19 mouse cellular contexts compared by ENCODE assay signal in genomic region chr2:128174604-128175342, GRCm38 (mm10). TPM values are rescaled to one million over a fixed set of nuclear protein-coding genes. Genes with fewer than 3 reads are reported as not detected.
DNase-seq lines count a peak whose midpoint lies in the region; ATAC-seq and TF ChIP-seq lines count a peak whose summit lies in the region.
"Had no signal": no experiment of that assay in that cellular context is flagged by ENCODE, and none has a peak within 500 bp of the region (broad histone marks: within the 10 kb centered on the region; RNA-seq: fewer than 3 reads in every experiment).

No protein-coding gene starts in this region.

- peaks cover 23% of the 10 kb centered on the region for H3K4me1 ChIP-seq in lung, postnatal 0 days (ENCODE audit: insufficient read depth, low read depth, low read length)
- peaks cover 55% of the 10 kb centered on the region for H3K4me1 ChIP-seq in liver, embryonic 12.5 days
- peaks cover 33% of the 10 kb centered on the region for H3K4me1 ChIP-seq in stomach, embryonic 16.5 days (ENCODE audit: control insufficient read depth, insufficient read depth, low read length)

- no peaks in the 10 kb centered on the region for H3K36me3 ChIP-seq in lung, postnatal 0 days (ENCODE audit: insufficient read depth, low read length)
- no peaks in the 10 kb centered on the region for H3K36me3 ChIP-seq in liver, embryonic 12.5 days
- H3K36me3 ChIP-seq in stomach, embryonic 16.5 days (ENCODE audit: control insufficient read depth, insufficient read depth, low read length): no peaks in the 10 kb centered on the region
- H3K36me3 ChIP-seq: hindbrain, embryonic 10.5 days; limb, embryonic 10.5 days; lung, embryonic 15.5 days; neural tube, embryonic 13.5 days had no signal

- DNase-seq in cerebellum, postnatal 10 days: peak; percentile 13 to 23
- DNase-seq in cerebellum, postnatal 25 days: no peak
- DNase-seq in lung, postnatal 0 days (ENCODE audit: low spot score): peak; percentile 28
- DNase-seq in lung, postnatal 14 days: no peak
- no peak for DNase-seq in layer of hippocampus, postnatal 25 days (ENCODE audit: extremely low spot score in 1 of 2, low spot score in 1 of 2)
- DNase-seq in layer of hippocampus, adult 9-11 months: no peak
- DNase-seq: cerebellum, adult 11 months; cerebellum, postnatal 36 days; heart, adult 18-20 months; right cerebral cortex, postnatal 14 days; thymus, adult 18-20 months had no signal

- H3K4me3 ChIP-seq in lung, postnatal 0 days (ENCODE audit: low read depth, low read length): no peak overlapping the region
- H3K4me3 ChIP-seq in liver, embryonic 12.5 days: no peak overlapping the region
- H3K4me3 ChIP-seq in stomach, embryonic 16.5 days (replicated peaks; ENCODE audit: low read length): no peak overlapping the region
- H3K4me3 ChIP-seq: hindbrain, embryonic 10.5 days; limb, embryonic 10.5 days; lung, embryonic 15.5 days; neural tube, embryonic 13.5 days had no signal

- no peaks in the 10 kb centered on the region for H3K9me3 ChIP-seq in lung, postnatal 0 days (ENCODE audit: low read length)
- no peaks in the 10 kb centered on the region for H3K9me3 ChIP-seq in liver, embryonic 12.5 days (replicated peaks)
- no peaks in the 10 kb centered on the region for H3K9me3 ChIP-seq in stomach, embryonic 16.5 days (replicated peaks; ENCODE audit: control insufficient read depth, low read length)
- H3K9me3 ChIP-seq: hindbrain, embryonic 10.5 days; limb, embryonic 10.5 days; lung, embryonic 15.5 days; neural tube, embryonic 13.5 days had no signal

- TF ChIP-seq CTCF in lung, postnatal 0 days (IDR thresholded peaks at IDR 0.05): no peak

- no peaks in the 10 kb centered on the region for H3K27me3 ChIP-seq in lung, postnatal 0 days (replicated peaks; ENCODE audit: insufficient read depth, low read length)
- H3K27me3 ChIP-seq in liver, embryonic 12.5 days (replicated peaks): no peaks in the 10 kb centered on the region
- H3K27me3 ChIP-seq in stomach, embryonic 16.5 days (ENCODE audit: control insufficient read depth, insufficient read depth, low read length): no peaks in the 10 kb centered on the region
- H3K27me3 ChIP-seq: lung, embryonic 15.5 days; neural tube, embryonic 13.5 days had no signal

- 31% methylated on average over 9 of the region's 9 CpGs for WGBS in lung, postnatal 0 days
- 58% methylated on average over 9 of the region's 9 CpGs for WGBS in liver, embryonic 12.5 days (ENCODE audit: insufficient replicate concordance)
- 33% methylated on average over 9 of the region's 9 CpGs for WGBS in stomach, embryonic 16.5 days

- H3K27ac ChIP-seq in lung, postnatal 0 days (ENCODE audit: low read length): 0 out of 2 replicates have a peak overlapping the region, but pooled peaks have one; percentile 9
- H3K27ac ChIP-seq in liver, embryonic 12.5 days: peak overlapping the region; percentile 49
- no peak overlapping the region for H3K27ac ChIP-seq in stomach, embryonic 16.5 days (ENCODE audit: low read length)
- H3K27ac ChIP-seq: hindbrain, embryonic 10.5 days; limb, embryonic 10.5 days; lung, embryonic 15.5 days; neural tube, embryonic 13.5 days had no signal

- 0 out of 2 replicates have a peak, but pooled peaks have one; percentile 8 for TF ChIP-seq EP300 in lung, postnatal 0 days (IDR thresholded peaks at IDR 0.05)

- no peak overlapping the region for H3K4me2 ChIP-seq in lung, postnatal 0 days (replicated peaks; ENCODE audit: low read depth, low read length)
- H3K4me2 ChIP-seq in liver, embryonic 12.5 days: no peak overlapping the region
- H3K4me2 ChIP-seq in stomach, embryonic 16.5 days (ENCODE audit: low read depth, low read length): no peak overlapping the region
- H3K4me2 ChIP-seq: lung, embryonic 15.5 days; neural tube, embryonic 13.5 days had no signal

- H3K9ac ChIP-seq in lung, postnatal 0 days (replicated peaks; ENCODE audit: low read depth): no peak overlapping the region
- no peak overlapping the region for H3K9ac ChIP-seq in liver, embryonic 12.5 days
- H3K9ac ChIP-seq in stomach, embryonic 16.5 days (ENCODE audit: low read length): no peak overlapping the region
- H3K9ac ChIP-seq: lung, embryonic 15.5 days; neural tube, embryonic 13.5 days had no signal

- no peak for ATAC-seq in lung, postnatal 0 days
- peak; percentile 50 for ATAC-seq in liver, embryonic 12.5 days
- ATAC-seq in stomach, embryonic 16.5 days (ENCODE audit: insufficient read depth, low FRiP score): peak; percentile 73
- ATAC-seq: forebrain, embryonic 14.5 days; inflammation-experienced regulatory T-cells, adult 6 months had no signal

RNA-seq across cellular contexts. Expression of gene Bcl2l11, which starts 48.9 kb away (rescaled TPM):
- polyA plus RNA-seq in lung, postnatal 0 days (2015; fragmentation: Nextera tagmentation; extraction: Ambion mirVana): 18.5 and 18.6 TPM in 2 replicates
- polyA plus RNA-seq in liver, embryonic 12.5 days (2016; fragmentation: Nextera tagmentation; extraction: Ambion mirVana): 9.4 and 9.7 TPM in 2 replicates
- 14.1 and 14.3 TPM in 2 replicates for polyA plus RNA-seq in stomach, embryonic 16.5 days (2015; fragmentation: Nextera tagmentation; extraction: Ambion mirVana)
- total RNA-seq in layer of hippocampus, postnatal 25 days (2021): 1 to 10 TPM; 6.2 to 6.7 TPM

Comparison
In these comparisons a context has a peak if more than half of its experiments do, and no peak if none do; other contexts are left out.
1. DNase-seq: peak in cerebellum, postnatal 10 days (2 of 2) and lung, postnatal 0 days (single experiment); none in cerebellum, postnatal 25 days (0 of 2), lung, postnatal 14 days (single experiment), layer of hippocampus, postnatal 25 days (0 of 2) and layer of hippocampus, adult 9-11 months (single experiment).